Mouse (Mus musculus): ENCODE measurements around the gene C130026I21Rik. TPM values are rescaled to one million over a fixed set of nuclear protein-coding genes. Genes with fewer than 3 reads are reported as not detected.
"Not testable (repeated sequence)": the region's sequence is repeated elsewhere in the genome, so short reads cannot be mapped to it uniquely, and the experiment has no call there.

The C130026I21Rik gene
- polyA plus RNA-seq (2012; rRNA removed): 1.9 TPM in 2 replicates

DNA sequence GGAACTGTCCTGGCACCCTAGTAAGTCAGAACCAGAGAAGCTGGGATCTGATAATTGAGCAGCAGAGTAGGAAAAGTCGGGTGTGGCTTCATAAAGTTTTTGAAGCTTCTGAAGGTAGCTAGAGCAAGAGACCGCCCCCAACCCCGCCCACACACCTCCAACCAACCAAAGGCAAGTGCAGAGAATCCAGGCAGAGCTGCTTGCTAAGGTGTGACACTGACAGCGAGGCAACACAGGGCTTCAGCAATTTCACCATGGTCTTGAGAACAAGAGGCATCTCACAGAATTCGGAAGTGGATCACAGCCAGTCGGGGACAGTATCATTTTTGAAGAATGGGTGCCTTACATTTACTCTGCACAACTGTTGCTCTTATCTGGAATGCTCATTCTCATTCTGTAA lies at the start of gene C130026I21Rik:
TSS of gene C130026I21Rik (minus strand) at position 101 of the 400 bp plus-strand sequence.
- WGBS: no CpG with 5 or more reads among the region's 6 CpGs
- DNase-seq (ENCODE audit: low read depth, low spot score): not testable (repeated sequence)

DNA sequence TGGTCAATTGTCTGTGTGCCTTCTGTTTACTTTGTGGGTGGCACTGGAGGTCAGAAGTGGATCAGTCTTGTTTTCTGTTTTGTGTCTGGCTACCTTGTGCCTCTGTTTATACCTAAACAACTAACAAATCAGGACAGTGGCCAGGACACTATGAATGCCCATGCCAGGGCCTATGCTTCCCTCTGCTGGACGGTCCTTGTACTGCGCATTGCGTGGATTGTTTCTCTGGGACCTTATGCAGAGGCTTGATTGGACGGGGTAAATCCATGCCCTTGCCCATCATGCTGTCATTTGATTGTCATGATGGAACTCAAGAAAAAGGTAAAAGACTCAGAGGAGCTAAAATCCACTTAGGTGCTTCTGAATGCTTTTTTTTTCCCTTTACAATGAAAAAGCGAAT lies 16.7 kb upstream of the C130026I21Rik start:
- not testable (repeated sequence) for DNase-seq (ENCODE audit: low read depth, low spot score)
- WGBS: 48% methylated on average over 4 of the region's 5 CpGs

DNA sequence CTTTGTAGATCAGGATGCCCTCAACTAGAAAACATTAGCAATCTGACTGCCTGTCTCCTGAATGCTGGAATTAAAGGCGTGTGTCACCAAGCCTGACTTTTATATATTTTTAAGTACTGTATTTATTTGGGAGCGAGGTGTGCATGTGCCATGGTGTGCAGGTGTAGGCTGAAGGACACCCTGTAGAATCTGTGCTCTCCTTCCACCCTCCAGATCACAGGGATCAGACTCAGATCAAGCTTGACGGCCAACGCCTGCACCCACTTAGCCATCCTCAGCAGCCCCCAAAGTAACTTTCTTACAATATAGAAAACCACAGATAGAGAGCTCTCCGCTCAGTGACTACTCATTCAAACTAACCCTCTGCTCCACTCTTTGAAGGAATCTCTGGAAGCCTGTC lies 6.1 kb upstream of the C130026I21Rik start:
- not testable (repeated sequence) for DNase-seq (ENCODE audit: low read depth, low spot score)
- WGBS: 73% methylated on average over 4 of the region's 5 CpGs

DNA sequence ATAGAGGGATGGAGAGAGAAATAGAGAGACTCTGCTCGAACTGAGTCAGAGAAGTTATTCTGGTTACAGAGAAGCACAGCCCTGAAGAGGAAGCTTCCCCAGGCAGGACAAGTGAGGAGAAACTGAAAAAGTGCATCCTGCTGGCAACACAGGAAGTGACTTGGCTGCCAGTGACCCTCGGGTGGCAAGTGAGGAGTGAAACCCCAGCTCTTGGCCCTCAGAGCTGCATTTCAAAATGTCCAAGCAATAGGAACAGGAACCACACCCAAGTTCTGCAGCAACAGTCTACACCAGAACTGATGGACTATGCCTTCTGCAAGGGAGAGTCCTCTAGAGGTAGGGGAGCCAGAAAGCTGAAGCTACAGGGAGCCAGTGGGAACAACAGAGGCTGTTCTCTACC lies 11.7 kb downstream of the C130026I21Rik start:
- 53% methylated on average over 2 of the region's 2 CpGs for WGBS
- not testable (repeated sequence) for DNase-seq (ENCODE audit: low read depth, low spot score)

DNA sequence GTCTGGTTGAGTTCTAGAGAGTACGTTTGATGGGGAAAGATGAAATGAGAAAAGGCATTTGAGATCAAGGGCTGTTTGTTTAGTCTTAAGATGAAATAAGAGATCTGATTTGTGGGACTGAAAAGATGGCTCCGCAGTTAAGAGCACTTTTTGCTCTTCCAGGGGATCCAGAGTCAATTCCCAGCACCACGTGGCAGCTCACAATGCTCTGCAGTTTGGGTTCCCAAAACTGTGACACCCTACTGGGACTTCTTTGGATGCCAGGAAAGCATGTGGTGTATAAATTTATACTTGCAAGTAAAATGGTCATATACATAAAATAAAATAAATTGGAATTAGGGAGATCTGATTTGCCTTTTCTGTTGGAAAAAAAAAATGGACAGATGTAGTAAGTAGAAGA lies 15.1 kb downstream of the C130026I21Rik start:
- DNase-seq (ENCODE audit: low read depth, low spot score): not testable (repeated sequence)
- 62% methylated on average over 2 of the region's 3 CpGs for WGBS

DNA sequence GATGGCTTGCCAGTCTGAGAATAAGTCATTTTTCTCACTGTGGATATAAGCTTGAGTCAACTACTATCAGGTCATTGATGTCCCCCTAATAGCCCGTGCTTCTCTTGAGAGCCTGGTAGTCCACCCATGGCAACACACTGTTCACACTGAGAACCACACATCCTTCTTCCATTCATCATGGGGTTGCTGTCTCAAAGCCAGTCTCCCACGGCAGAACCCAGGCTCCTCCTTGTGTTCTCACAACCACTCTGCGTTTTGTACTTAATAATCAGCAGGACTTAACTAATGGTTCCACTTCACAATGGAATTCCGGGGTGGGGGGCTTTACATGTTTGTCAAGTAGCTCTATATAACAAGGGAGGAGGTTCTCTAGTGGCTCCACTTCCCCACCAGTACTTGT lies 19.2 kb downstream of the C130026I21Rik start:
- 83% methylated on average over 4 of the region's 4 CpGs for WGBS
- not testable (repeated sequence) for DNase-seq (ENCODE audit: low read depth, low spot score)

DNA sequence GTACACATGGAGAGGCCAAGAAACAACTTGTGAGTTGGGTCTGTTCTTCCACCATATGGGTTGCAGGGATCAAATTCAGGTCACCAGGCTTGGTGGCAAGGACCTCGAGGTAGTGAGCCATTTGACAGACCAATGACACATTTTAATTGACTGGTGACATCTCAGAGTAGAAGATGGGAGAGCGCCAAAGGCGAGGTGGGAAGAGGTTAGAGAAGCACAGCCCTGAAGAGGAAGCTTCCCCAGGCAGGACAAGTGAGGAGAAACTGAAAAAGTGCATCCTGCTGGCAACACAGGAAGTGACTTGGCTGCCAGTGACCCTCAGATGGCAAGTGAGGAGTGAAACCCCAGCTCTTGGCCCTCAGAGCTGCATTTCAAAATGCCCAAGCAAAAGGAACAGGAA lies 21.4 kb downstream of the C130026I21Rik start:
- WGBS: 55% methylated on average over 3 of the region's 3 CpGs
- DNase-seq (ENCODE audit: low read depth, low spot score): not testable (repeated sequence)

DNA sequence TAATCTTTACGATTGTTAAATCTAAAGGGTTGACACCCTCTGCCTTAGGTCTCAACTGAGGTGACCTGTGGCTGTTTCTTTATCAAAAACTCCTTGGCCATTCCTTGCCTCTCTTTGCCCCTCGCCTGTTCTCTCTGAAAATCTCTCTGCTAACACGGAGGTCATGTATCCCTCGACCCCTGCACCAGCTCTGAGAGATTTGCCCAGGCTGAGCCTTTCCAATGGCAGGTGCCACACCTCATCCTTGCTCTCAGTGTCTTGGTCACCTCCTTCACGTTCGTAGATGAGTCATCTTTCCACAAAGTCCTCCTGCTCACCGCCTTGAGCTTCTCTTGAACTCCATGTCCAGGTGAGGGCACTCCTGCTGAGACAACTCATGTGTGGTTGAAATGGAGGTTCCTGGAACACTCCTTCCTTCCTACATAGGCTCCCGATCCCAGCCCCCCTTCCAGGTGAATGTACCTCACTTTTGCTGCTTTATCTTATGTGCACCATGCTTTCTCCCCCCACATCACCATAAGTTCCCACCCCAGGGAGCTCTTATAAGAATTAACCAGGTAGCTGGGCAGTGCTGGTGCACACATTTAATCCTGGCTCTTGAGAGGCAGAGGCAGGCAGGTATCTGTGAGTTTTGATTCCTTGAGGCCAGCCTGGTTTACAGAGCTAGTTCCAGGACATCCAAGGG lies 23.4 kb downstream of the C130026I21Rik start:
- WGBS: 62% methylated on average over 8 of the region's 8 CpGs
- not testable (repeated sequence) for DNase-seq (ENCODE audit: low read depth, low spot score)

DNA sequence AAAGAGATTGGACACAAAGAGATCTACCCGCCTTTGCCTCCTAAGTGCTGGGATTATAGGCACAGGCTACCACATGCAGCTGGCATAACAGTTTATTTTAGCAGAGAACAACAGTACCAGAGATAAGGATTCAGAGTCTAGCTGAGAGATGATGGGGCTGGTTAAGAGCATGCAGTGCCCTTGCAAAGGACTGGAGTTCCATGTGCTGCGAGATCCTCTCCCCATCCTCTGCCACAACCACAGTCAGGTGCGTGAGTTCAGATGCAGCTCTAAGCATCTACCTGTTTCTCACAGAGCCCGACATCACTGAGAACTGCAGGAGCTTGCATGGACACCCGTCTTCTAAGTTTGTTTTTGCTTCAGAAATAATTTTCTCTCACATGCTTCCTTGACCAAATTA lies 24.1 kb downstream of the C130026I21Rik start:
- not testable (repeated sequence) for DNase-seq (ENCODE audit: low read depth, low spot score)
- 80% methylated on average over 5 of the region's 5 CpGs for WGBS

DNA sequence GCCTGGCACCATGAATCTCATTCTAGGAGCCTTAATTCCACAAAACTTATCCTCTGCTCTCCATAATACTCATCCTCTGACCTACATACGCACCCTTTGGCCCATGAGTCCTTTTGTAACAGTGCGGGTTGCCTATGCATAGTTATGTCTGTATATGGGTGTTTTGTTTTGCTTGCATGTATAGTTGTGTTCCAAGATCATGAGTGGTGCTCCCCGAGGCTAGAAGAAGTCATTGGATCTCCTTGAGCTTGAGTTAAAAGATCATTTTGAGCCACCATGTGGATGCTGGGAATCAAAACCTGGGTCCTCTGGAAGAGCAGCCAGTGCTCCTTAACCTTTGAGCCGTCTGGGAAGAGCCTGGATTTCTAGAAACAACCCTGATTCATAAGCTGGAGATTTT lies 25.4 kb downstream of the C130026I21Rik start:
- WGBS: 66% methylated on average over 3 of the region's 4 CpGs
- not testable (repeated sequence) for DNase-seq (ENCODE audit: low read depth, low spot score)

DNA sequence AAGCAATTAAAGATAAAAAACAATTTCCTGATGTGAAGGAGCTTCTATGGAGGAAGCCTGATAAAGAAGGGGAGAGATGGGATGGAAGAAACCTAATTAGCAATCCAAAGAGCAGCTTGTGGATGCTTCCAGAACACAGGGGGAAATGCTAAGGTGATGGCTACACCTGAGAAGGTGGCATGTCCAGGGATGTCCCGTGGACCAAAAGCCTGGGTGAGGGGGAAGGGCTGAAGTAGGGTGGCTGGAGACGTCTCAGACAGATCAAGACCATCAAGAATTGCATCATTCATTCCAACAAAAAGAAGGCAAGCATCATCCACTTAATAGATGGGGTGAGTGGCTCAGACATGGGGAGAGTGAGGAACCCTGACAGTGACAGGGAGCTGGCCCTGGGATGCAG lies 27.3 kb downstream of the C130026I21Rik start:
- 61% methylated on average over 2 of the region's 2 CpGs for WGBS
- not testable (repeated sequence) for DNase-seq (ENCODE audit: low read depth, low spot score)

DNA sequence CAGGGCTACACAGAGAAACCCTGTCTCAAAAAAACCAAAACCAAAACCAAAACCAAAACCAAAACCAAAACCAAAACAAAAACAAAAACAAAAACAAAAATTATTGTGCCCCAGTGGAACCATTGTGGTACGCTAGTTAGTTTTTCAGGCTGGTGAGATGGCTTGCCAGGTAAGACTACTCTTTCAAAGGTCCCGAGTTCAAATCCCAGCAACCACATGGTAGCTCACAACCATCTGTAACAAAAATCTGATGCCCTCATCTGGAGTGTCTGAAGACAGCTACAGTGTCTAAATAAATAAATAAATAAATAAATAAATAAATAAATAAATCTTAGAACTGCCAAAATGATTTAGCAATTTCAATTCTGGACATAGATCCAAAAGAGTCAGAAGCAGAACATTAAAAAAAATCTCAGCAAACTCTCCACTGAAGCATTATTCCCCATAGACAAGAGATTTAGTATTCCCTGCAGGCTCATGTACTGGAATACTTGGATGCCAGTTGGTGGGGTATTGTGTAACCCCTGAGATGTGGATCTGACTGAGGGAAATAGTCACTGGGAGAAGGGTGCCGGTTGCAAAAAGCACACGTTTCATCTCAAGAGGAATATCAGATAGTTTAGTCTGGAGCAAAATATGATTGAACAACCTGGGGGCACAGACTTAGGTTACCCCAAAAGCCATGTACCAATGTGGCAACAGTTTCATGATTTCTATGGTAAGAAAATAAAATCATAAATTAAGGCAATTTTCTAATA lies 31.2 kb downstream of the C130026I21Rik start:
- 72% methylated on average over 4 of the region's 4 CpGs for WGBS
- not testable (repeated sequence) for DNase-seq (ENCODE audit: low read depth, low spot score)

DNA sequence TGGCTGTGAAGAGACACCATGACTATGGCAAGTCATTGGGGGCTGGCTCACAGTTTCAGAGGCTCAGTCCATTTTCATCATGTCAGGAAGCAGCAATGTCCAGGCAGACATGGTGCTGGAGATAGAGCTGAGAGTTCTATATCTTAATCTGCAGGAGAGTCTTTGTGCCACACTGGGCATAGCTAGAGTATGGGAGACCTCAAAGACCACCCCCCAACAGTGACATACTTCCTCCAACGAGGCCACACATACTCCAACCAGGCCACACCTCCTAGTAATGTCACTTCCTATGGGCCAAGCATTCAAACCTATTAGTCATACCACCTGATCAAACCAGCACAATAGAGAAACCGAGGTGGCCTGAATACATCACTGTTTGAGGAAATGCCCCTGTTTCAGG lies 63.8 kb downstream of the C130026I21Rik start:
- 32% methylated on average over 1 of the region's 2 CpGs for WGBS
- DNase-seq (ENCODE audit: low read depth, low spot score): not testable (repeated sequence)

DNA sequence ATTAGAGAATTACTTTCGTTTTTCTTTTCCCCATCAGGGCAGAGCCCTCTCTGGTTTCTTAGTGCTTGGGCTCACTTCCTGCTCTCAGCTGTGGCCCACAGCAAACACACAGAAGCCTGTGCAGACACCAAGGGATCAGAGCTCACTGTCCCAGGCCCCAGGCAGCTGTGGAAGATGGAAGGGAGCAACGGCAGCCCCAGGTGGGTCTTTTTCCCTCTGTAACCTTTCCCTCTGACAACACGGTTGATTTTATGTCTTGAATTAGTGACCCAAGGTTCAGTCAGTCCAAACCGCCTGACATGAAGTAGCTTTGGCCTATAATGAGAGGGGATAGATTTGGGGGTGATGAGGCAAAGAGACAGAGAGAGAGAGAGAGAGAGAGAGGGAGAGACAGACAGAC lies 70.8 kb downstream of the C130026I21Rik start:
- WGBS: 83% methylated on average over 3 of the region's 4 CpGs
- DNase-seq (ENCODE audit: low read depth, low spot score): not testable (repeated sequence)

DNA sequence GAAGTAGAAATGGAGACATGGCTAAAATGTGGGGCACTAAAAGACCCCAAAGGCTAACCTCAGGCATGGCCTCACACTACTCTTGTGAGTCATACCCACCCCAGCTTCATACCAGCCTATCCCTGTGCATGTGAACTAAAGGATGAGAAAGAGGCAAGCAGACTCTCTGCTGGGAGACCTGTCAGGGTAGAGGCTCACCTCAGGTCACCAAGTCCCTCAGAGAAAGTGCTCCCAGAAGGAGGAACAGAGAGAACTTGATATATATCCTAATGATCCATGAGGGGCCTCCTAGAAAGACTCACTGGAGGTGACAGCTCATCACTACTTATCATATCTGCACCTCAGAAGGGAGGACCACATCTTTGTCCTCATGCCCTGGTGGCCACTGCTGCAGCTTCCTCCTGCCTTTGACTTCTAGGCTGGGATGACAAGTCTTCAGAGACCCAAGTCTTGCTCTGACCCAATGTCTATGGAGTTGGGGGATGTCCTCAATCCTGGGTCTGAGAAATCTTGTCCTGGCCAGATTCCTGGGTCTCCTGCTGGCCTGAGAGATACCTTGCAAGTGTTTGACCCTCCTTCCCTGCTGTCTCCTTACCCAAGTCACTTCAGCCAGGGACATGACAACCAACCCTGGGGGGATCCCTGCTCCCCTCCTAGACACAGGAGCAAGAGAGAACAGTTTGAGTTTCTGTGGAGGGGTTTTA lies 71.6 kb downstream of the C130026I21Rik start:
- DNase-seq (ENCODE audit: low read depth, low spot score): not testable (repeated sequence)

DNA sequence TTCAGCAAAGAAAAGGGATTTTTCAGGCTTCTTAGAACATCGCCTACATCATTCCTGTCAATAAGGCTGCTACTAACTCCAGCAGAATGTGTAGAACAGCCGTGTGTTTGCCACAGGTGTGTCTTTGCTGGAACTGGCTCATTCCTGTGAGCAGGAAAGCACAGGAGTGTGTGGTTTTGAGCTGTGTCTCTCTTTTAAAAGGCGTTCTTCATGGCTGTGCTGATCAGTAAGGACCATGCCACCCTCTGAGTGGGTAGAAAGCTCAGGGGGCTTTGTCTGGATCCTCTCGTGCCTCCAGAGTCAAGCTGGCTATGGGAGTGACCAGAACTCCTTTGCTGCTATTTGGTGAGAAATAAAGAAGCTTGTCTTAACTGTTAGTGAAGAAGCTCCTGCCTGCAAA lies 73.6 kb downstream of the C130026I21Rik start:
- WGBS: 55% methylated on average over 4 of the region's 4 CpGs
- DNase-seq (ENCODE audit: low read depth, low spot score): not testable (repeated sequence)

DNA sequence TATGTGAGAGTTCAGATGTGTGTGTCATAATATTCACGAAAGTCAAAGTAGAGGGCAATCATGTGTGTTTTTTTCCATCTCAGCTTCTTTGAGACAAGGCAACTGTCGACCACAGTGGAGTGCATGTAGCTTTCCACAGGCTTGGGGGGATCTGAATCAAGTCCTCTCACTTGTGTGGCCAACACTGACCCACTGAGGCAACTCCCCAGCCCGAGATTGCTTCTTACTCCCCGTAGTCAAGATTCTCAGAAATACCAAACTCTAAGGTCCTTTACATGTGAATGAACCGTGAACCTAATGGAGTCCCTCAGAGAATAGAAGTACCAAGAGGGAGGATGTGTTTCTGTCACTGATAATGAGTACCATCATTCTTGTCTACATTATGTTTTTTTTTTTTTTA lies 76.6 kb downstream of the C130026I21Rik start:
- whole genome bisulfite sequencing: 72% methylated on average over 5 of the region's 5 CpGs
- not testable (repeated sequence) for DNase-seq (ENCODE audit: low read depth, low spot score)

DNA sequence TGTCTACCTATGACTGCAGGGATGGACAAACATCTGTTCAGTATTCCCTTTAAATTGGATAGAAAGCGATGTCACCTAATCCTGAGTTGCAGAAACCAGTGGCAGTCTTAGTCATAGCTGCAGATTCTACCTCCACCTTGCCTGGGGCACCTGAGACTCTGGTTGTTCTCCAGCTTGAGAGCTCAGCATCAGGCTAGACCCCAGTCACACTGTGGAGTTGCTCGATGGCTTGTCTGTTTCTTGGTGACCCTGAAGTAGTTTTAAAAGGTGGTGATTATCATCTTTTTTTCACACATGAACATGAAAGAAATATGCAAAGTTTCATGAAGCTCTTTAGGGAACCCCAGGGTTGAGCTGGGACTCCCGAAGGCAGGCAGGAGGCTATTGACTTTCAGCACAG lies 88.4 kb downstream of the C130026I21Rik start:
- 82% methylated on average over 2 of the region's 3 CpGs for WGBS
- DNase-seq (ENCODE audit: low read depth, low spot score): not testable (repeated sequence)

DNA sequence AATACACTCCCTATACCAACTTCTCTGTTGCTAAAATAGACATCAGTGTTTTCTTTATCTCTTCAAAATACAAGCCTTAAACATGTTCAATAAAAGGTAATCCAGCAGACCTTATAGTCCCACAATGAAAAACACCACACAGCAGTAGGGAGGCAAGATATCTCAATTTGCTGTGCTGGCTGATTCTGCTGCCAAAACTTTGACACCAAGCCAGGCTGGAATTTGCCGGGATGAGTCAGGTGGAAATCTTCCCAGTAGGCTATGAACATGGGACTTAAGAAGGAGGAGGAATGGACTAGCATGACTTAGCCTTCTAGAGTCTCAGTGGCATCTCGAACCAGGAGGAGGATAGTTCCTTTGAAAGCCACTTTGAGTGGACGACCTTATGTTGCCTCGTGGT lies 91.4 kb downstream of the C130026I21Rik start:
- DNase-seq (ENCODE audit: low read depth, low spot score): not testable (repeated sequence)
- 72% methylated on average over 4 of the region's 4 CpGs for WGBS

DNA sequence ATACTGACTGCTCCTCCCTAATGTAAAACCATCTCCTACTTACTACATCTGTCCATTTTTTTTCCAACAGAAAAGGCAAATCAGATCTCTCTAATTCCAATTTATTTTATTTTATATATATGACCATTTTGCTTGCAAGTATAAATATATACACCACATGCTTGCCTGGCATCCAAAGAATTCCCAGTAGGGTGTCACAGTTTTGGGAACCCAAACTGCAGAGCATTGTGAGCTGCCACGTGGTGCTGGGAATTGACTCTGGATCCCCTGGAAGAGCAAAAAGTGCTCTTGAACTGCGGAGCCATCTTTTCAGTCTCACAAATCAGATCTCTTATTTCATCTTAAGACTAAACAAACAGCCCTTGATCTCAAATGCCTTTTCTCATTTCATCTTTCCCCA lies 107.5 kb downstream of the C130026I21Rik start:
- WGBS: 60% methylated on average over 2 of the region's 2 CpGs

More for the DNA sequence above, 107.5 kb downstream of the C130026I21Rik start:
- not testable (repeated sequence) for DNase-seq (ENCODE audit: low read depth, low spot score)
